Mouse (Mus musculus): ENCODE results near the gene Sp3.
"Not testable (repeated sequence)": the region's sequence is repeated elsewhere in the genome, so short reads cannot be mapped to it uniquely, and the experiment has no call there.

Gene Sp3

GRCm38 (mm10) chr2:72932186-72932585 is 48.1 kb downstream of the Sp3 start:
- no peak for DNase-seq (ENCODE audit: low read depth in 2 of 2, low spot score in 2 of 2)

GRCm38 (mm10) chr2:72924981-72925380 is 55.3 kb downstream of the Sp3 start:
- no peak for DNase-seq (ENCODE audit: low read depth in 2 of 2, low spot score in 2 of 2)

- no peak for DNase-seq (ENCODE audit: low read depth in 2 of 2, low spot score in 2 of 2)
Observed at GRCm38 (mm10) chr2:72916170-72916569, 64.1 kb downstream of the Sp3 start.

GRCm38 (mm10) chr2:72915245-72915930 is 64.9 kb downstream of the Sp3 start:
- no peak for DNase-seq (ENCODE audit: low read depth in 2 of 2, low spot score in 2 of 2)

GRCm38 (mm10) chr2:72913458-72913760 is 66.8 kb downstream of the Sp3 start:
- DNase-seq (ENCODE audit: low read depth in 2 of 2, low spot score in 2 of 2), result no peak

- no peak for DNase-seq (ENCODE audit: low read depth in 2 of 2, low spot score in 2 of 2)
Observed at GRCm38 (mm10) chr2:72912708-72913457, 67.4 kb downstream of the Sp3 start.

- DNase-seq (ENCODE audit: low read depth in 2 of 2, low spot score in 2 of 2), result no peak
Observed at GRCm38 (mm10) chr2:72911527-72911926, 68.7 kb downstream of the Sp3 start.

GRCm38 (mm10) chr2:72909046-72909445 is 71.2 kb downstream of the Sp3 start:
- DNase-seq (ENCODE audit: low read depth in 2 of 2, low spot score in 2 of 2), result no peak

GRCm38 (mm10) chr2:72908191-72908910 is 71.9 kb downstream of the Sp3 start:
- DNase-seq (ENCODE audit: low read depth in 2 of 2, low spot score in 2 of 2), result no peak

- no peak for DNase-seq (ENCODE audit: low read depth in 2 of 2, low spot score in 2 of 2)
Observed at GRCm38 (mm10) chr2:72906745-72907144, 73.5 kb downstream of the Sp3 start.

GRCm38 (mm10) chr2:72902816-72903680 is 77.2 kb downstream of the Sp3 start:
- not testable (repeated sequence) for DNase-seq (ENCODE audit: low read depth in 2 of 2, low spot score in 2 of 2)

GRCm38 (mm10) chr2:72898782-72899305 is 81.4 kb downstream of the Sp3 start:
- no peak for DNase-seq (ENCODE audit: low read depth in 2 of 2, low spot score in 2 of 2)

GRCm38 (mm10) chr2:72898094-72898781 is 82.0 kb downstream of the Sp3 start:
- no peak for DNase-seq (ENCODE audit: low read depth in 2 of 2, low spot score in 2 of 2)

GRCm38 (mm10) chr2:72889806-72890205 is 90.4 kb downstream of the Sp3 start:
- DNase-seq (ENCODE audit: low read depth in 2 of 2, low spot score in 2 of 2), result no peak
